Mouse (Mus musculus) heart, embryonic 12.5 days (tissue): ENCODE data around the gene Ak2. TPM values are rescaled to one million over a fixed set of nuclear protein-coding genes. Genes with fewer than 3 reads are reported as not detected.

Experiments
- ATAC-seq: fragments of 200-750 bp; cut with Nextera tagmentation; 2 replicates; pipeline ENCODE4 v1.8.0; 2017; ENCODE audit warnings: moderate TSS enrichment, moderate library complexity; ENCODE audit not compliant: insufficient number of reproducible peaks, low FRiP score
- H3K27ac ChIP-seq: fragments of 300-500 bp; sonication (generic); 2 replicates; pipeline ENCODE4 v1.5.1; 2016; ENCODE audit warnings: mild to moderate bottlenecking, moderate library complexity; ENCODE audit not compliant: poor library complexity, severe bottlenecking
- H3K27me3 ChIP-seq: fragments of 300-500 bp; sonication (generic); replicated peaks from 2 replicates; pipeline ENCODE4 v1.6.1; 2016; ENCODE audit warnings: mild to moderate bottlenecking, moderate library complexity
- H3K36me3 ChIP-seq: fragments of 300-500 bp; sonication (generic); 2 replicates; pipeline ENCODE4 v1.6.1; 2016; ENCODE audit warnings: mild to moderate bottlenecking, moderate library complexity
- H3K4me1 ChIP-seq: fragments of 300-500 bp; sonication (generic); replicated peaks from 2 replicates; pipeline ENCODE4 v1.6.1; 2016; ENCODE audit warnings: mild to moderate bottlenecking
- H3K4me2 ChIP-seq: fragments of 300-500 bp; sonication (generic); 2 replicates; pipeline ENCODE4 v1.6.1; 2016; ENCODE audit warnings: mild to moderate bottlenecking, moderate library complexity
- H3K4me3 ChIP-seq: fragments of 300-500 bp; sonication (generic); 2 replicates; pipeline ENCODE4 v1.5.1; 2016; ENCODE audit warnings: mild to moderate bottlenecking
- H3K9ac ChIP-seq: fragments of 300-500 bp; sonication (generic); 2 replicates; pipeline ENCODE4 v1.6.1; 2016; ENCODE audit warnings: mild to moderate bottlenecking, moderate library complexity
- H3K9me3 ChIP-seq: fragments of 300-500 bp; sonication (generic); replicated peaks from 2 replicates; pipeline ENCODE4 v1.6.1; 2016; ENCODE audit warnings: mild to moderate bottlenecking, moderate library complexity
- WGBS: fragments of 180-500 bp; shearing (Covaris S2); methylation state at CpG from one replicate; pipeline ENCODE4 v1.1.7; 2016; 5-methylcytosine and 5-hydroxymethylcytosine counted together
- polyA plus RNA-seq: library from polyadenylated mRNA; unstranded; fragments of >200 nt; fragmentation: Nextera tagmentation; extraction: Ambion mirVana; gene quantifications from 2 replicates; pipeline ENCODE4 v1.2.1, GENCODE M21; 2016

Gene Ak2
- polyA plus RNA-seq = 164 and 167 TPM in 2 replicates

DNA sequence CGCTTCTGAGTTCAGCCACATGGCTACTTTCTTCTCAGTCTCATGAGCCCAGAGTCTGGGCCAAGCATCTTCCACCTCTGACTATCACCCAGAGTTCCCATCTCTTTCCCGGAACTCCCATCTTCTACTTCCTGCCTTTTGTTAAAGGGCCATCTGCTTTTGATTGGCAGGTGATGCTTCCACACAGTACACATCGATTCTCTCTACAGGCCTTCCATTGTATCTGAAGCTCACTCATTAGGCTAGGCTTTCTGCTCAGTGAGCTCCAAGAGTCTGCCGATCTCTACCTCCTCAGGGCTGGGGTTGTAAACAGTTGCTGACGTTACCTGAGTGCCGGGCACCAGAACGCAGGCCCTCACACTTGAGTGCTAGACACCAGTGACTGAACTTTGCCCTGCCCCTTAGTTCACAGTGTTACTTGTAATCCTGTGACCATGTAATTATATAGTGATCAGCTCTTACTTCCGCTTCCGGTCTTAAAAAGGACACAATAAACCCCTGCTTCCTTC, at the start of gene Ak2:
Gene Ak2 (plus strand): TSS at position 459 of the 509 bp plus-strand sequence.
- Histone ChIP-seq H3K36me3 (peaks cover 12% of the 10 kb centered on the region; the same call in 1 of the 2 replicates), H3K4me1 (peaks cover 30% of the 10 kb centered on the region), H3K4me3 (peak within 1 kb of the TSS; percentile 83; the same call in 1 of the 2 replicates), H3K9ac (no peak within 1 kb of the TSS), H3K9me3 (no peaks in the 10 kb centered on the region), H3K4me2 (0 out of 2 replicates have a peak within 1 kb of the TSS, but pooled peaks have one; percentile 87), H3K27ac (no peak within 1 kb of the TSS), H3K27me3 (no peaks in the 10 kb centered on the region)
- 89% methylated on average over 9 of the region's 9 CpGs for WGBS
- no peak for ATAC-seq

DNA sequence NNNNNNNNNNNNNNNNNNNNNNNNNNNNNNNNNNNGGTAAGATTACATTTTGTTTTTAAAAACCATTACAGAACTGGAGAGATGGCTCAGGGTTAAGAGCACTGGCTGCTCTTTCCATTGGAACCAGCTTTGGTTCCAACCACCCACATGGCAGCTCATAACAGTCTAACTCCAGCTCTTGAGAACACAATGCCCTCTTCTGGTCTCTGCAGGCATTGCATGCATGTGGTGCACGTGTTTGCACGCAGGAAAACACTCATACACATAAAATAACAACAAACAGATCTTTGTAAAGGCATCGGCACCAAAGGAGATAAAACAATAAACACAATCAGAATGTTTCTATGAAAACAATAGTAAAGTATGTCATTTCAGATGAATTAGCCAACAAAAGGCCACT, 49.4 kb upstream of the Ak2 start:
- Histone ChIP-seq H3K36me3 (no peaks in the 10 kb centered on the region), H3K9ac (no peak overlapping the region), H3K27ac (no peak overlapping the region), H3K4me1 (0 out of 2 replicates have a peak, but pooled peaks cover 7% of the 10 kb centered on the region), H3K4me2 (no peak overlapping the region), H3K9me3 (peaks cover under 1% of the 10 kb centered on the region; the same call in 1 of the 2 replicates), H3K4me3 (no peak overlapping the region), H3K27me3 (0 out of 2 replicates have a peak, but pooled peaks cover 5% of the 10 kb centered on the region)
- WGBS = 59% methylated on average over 3 of the region's 3 CpGs
- no peak for ATAC-seq

DNA sequence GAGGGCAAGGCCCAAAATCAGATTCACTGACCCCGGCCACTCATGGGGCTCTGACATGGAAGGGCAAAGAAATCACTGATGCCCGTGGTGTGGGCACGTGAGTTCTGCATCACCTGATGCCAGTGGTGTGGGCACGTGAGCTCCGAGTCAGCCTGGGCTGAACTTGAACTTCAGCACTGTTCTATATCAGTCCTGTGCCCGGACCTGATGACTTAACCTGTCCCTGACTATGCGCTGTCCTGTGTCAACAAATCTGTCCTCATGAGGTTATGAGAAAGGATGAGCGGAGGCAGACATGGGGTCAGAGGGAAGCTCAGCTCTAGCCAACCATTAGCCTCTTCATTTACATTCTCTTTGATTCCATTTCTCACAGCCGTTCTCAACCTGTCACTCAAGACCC, 45.0 kb upstream of the Ak2 start:
- Histone ChIP-seq H3K4me3 (no peak overlapping the region), H3K4me1 (0 out of 2 replicates have a peak, but pooled peaks cover 6% of the 10 kb centered on the region), H3K27ac (no peak overlapping the region), H3K9me3 (no peaks in the 10 kb centered on the region; the same call in 1 of the 2 replicates), H3K4me2 (no peak overlapping the region), H3K36me3 (no peaks in the 10 kb centered on the region), H3K9ac (no peak overlapping the region), H3K27me3 (peaks cover 10% of the 10 kb centered on the region; the same call in 1 of the 2 replicates)
- 80% methylated on average over 9 of the region's 9 CpGs for WGBS
- no peak for ATAC-seq

DNA sequence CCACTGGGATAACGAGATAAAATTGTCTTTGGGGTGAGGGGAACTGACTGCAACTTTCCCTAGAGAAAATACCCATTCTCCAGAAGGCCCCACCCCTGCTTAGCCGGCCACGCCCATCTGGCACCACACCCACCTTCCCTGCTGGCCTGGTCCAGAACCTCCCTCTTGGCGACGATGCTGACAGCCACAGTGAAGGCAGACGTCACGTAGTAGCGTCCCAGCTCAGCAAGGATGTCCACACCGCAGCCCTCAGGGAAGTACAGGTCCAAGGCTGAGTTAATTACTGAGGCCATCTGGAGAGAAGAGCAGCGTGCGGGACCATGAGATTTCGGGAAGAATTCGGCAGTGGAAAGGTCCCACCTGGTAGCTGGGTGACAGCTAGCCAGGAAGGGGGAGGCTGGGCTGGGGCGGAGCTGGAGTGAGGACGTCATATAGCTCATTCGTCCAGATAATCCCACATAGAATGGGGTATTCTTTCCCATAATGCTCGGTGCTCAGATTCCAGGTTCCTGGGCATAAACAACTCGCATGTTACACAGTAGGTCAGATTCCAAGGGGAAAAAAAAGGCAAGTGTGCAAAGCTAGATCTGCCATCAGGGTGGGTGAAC, 44.3 kb upstream of the Ak2 start:
- no peak for ATAC-seq
- H3K9ac ChIP-seq = no peak overlapping the region
- H3K27me3 ChIP-seq = peaks cover 10% of the 10 kb centered on the region; the same call in 1 of the 2 replicates
- H3K27ac ChIP-seq = no peak overlapping the region
- H3K36me3 ChIP-seq = no peaks in the 10 kb centered on the region
- WGBS = 12% methylated on average over 18 of the region's 18 CpGs
- H3K4me2 ChIP-seq = peak overlapping the region; percentile 35
- 0 out of 2 replicates have a peak overlapping the region, but pooled peaks have one; percentile 3 for H3K4me3 ChIP-seq
- H3K9me3 ChIP-seq = no peaks in the 10 kb centered on the region
- 0 out of 2 replicates have a peak, but pooled peaks cover 6% of the 10 kb centered on the region for H3K4me1 ChIP-seq

DNA sequence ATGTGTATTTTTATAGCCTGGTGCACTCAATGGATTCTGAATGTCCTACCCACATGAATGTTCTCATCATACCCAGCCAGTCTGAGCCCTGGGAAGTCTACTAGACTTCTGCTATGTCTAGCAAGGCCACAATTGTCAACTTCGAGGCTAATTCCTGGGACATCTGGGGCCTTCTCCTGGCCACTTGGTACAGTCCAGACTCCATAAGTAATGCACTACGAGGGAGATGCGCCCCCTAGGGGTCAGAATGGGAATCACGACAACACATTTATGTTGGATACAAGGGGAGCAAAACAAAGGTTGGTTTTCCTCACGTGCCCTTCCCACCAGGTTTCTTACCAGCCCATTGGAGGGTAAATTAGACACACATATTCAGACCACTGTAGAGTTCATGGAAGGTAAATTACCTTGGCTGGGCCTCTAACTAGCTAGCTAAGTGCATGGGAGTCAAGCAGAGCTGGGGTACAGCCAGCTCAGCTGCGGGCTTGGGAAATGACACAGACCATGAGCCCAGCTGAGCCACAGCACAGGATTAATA, 43.6 kb upstream of the Ak2 start:
- Histone ChIP-seq H3K4me3 (no peak overlapping the region), H3K9me3 (no peaks in the 10 kb centered on the region), H3K4me1 (0 out of 2 replicates have a peak, but pooled peaks cover 6% of the 10 kb centered on the region), H3K36me3 (no peaks in the 10 kb centered on the region), H3K27me3 (peaks cover 10% of the 10 kb centered on the region; the same call in 1 of the 2 replicates), H3K4me2 (no peak overlapping the region), H3K9ac (no peak overlapping the region), H3K27ac (no peak overlapping the region)
- 32% methylated on average over 6 of the region's 6 CpGs for WGBS
- no peak for ATAC-seq

DNA sequence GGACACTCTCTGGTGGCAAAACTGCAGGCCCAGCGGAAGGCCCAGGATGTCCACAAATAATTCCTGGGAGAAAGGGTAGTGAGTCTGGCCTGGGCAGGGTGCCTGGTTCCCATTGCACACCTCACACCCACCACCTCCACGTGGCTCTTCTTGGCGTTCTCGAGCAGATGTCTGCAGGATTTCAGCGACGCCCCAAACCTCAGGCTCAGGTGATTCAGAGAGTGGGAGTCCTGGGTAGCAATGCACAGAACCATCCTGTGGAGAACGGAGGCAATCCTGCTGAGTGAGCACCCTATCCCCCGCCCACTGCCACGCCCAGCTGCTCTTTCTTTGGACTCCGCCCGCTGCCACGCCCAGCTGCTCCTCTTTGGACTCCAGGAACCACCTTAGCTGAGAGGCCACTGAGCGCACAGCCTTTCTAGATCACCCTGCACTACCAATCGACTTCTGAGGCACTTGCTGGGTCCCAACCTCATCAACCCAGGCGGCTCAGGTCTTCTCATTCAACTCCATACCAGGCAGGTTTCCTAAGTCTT, 42.2 kb upstream of the Ak2 start:
- Histone ChIP-seq H3K27ac (no peak overlapping the region), H3K9me3 (no peaks in the 10 kb centered on the region), H3K9ac (no peak overlapping the region), H3K4me1 (0 out of 2 replicates have a peak, but pooled peaks cover 6% of the 10 kb centered on the region), H3K4me3 (no peak overlapping the region), H3K27me3 (peaks cover 10% of the 10 kb centered on the region; the same call in 1 of the 2 replicates), H3K36me3 (no peaks in the 10 kb centered on the region), H3K4me2 (no peak overlapping the region)
- no peak for ATAC-seq
- WGBS = 35% methylated on average over 15 of the region's 15 CpGs

DNA sequence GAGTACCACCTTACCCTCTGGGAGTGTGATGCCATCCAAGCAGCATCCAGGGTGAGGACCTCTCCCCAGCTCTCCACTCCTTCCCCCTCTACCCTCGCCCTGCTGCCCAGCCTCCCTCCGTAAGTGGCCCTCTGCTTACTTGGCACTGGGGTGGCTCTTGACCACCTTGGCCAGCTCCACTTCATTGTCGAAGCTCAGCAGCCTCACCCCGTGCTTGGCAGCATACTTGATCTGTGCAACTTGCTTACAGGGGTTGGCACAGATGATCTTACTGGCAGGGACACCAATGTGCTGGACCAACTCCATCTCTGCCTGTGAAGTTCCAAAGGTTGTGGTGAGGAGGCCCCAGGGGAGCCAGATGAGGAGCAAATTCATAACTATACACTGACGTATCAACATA, 41.3 kb upstream of the Ak2 start:
- H3K4me2 ChIP-seq = no peak overlapping the region
- H3K27me3 ChIP-seq = peaks cover 14% of the 10 kb centered on the region
- no peak for ATAC-seq
- no peaks in the 10 kb centered on the region for H3K9me3 ChIP-seq
- no peaks in the 10 kb centered on the region for H3K36me3 ChIP-seq
- H3K4me3 ChIP-seq = no peak overlapping the region
- no peak overlapping the region for H3K27ac ChIP-seq
- no peak overlapping the region for H3K9ac ChIP-seq
- WGBS = 76% methylated on average over 5 of the region's 5 CpGs
- 0 out of 2 replicates have a peak, but pooled peaks cover 6% of the 10 kb centered on the region for H3K4me1 ChIP-seq

DNA sequence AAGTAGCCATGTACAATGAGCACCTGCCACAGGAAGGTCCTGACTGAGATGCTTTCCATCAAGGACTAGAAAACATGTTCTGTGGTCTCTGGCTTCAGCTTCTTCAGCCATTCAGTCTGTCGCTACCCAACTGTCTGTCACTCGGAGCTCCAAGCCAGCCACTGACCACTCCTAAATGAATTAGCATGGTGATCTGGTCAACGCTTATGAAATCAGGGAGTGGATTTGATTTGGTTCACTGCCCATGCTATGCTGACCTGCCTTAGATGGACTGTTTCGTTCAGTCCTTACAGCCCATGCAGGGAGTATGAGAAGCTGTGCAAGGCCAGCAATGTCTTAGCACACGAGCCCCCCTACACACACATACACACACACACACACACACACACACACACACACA, 37.9 kb upstream of the Ak2 start:
- no peaks in the 10 kb centered on the region for H3K36me3 ChIP-seq

DNA sequence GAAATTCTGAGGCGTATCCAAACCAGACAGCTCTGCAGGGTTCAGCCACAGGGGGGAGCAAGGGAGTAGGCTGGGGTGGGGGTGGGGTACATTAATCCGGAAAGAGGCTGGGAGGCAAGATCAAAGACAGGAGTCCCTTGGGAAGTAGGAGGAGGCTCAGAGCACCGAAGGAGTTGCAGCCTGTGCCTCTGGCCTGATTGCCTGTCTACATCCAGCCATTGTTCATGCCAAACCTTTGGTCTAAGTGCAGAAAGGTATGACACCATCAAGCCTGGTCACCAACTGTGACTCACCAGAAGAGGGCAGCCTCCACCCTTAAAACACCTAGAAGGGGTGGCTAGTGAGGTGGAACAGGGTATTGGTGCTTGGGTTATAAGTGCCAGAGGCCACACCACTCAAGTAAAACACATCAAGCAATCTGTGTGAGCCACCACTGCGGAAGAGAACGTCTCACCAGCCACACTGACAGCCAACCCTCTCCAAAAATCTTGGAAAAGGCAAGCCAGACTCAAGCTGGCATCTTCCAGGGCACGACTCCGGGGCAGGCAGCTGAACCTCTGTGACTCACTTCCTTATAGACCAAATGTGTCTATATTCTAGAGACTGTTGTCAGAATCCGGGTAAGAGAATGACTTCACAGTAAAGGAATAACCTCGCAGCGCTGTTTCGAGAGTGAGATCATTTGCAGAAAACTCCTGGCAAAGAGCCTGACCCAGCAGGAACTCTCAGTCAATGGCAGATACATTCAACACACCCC, 34.4 kb upstream of the Ak2 start:
- 35% methylated on average over 11 of the region's 11 CpGs for WGBS
- H3K36me3 ChIP-seq = no peaks in the 10 kb centered on the region
- peaks cover 38% of the 10 kb centered on the region for H3K27me3 ChIP-seq
- H3K4me3 ChIP-seq = no peak overlapping the region
- H3K9me3 ChIP-seq = no peaks in the 10 kb centered on the region
- peaks cover 23% of the 10 kb centered on the region for H3K4me1 ChIP-seq
- H3K4me2 ChIP-seq = no peak overlapping the region
- H3K9ac ChIP-seq = no peak overlapping the region
- no peak for ATAC-seq
- H3K27ac ChIP-seq = peak overlapping the region; percentile 66

More for the DNA sequence above, 37.9 kb upstream of the Ak2 start:
- Histone ChIP-seq H3K27me3 (peaks cover 20% of the 10 kb centered on the region), H3K4me3 (no peak overlapping the region), H3K9me3 (no peaks in the 10 kb centered on the region), H3K9ac (no peak overlapping the region), H3K27ac (no peak overlapping the region), H3K4me2 (no peak overlapping the region), H3K4me1 (peaks cover 11% of the 10 kb centered on the region)
- no peak for ATAC-seq
- 82% methylated on average over 5 of the region's 5 CpGs for WGBS

DNA sequence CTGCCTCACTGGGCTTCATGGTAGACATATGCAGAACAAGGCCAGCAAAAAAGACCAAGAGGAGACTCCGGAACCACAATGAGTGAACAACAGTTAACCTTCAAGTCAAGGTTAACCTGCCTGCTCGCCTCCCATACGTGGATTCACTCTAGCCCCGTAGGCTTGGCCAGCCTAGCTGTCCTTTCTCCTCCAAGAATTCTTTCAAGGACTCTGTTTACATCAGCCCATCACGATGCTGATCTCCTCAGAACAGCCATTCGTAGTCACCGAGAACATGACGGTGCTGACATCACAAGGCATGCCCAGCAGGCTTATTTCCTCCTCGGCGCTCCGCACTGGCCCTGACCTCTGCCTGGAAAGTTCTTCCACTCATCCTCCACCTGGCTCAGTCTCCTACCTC, 33.6 kb upstream of the Ak2 start:
- Histone ChIP-seq H3K4me3 (no peak overlapping the region), H3K4me1 (peaks cover 23% of the 10 kb centered on the region), H3K9me3 (no peaks in the 10 kb centered on the region), H3K36me3 (no peaks in the 10 kb centered on the region), H3K9ac (no peak overlapping the region), H3K4me2 (no peak overlapping the region), H3K27ac (peak overlapping the region; percentile 44; the same call in 1 of the 2 replicates), H3K27me3 (peaks cover 42% of the 10 kb centered on the region)
- WGBS = 78% methylated on average over 11 of the region's 11 CpGs
- ATAC-seq = no peak
